Mouse (Mus musculus) left cerebral cortex, adult 2 months (tissue): Measurements from ENCODE around the gene Clrn2. TPM values are rescaled to one million over a fixed set of nuclear protein-coding genes. Genes with fewer than 3 reads are reported as not detected.
"Not testable (repeated sequence)": the region's sequence is repeated elsewhere in the genome, so short reads cannot be mapped to it uniquely, and the experiment has no call there.

Source experiments
- DNase-seq, 2 experiments: peaks; one replicate each; pipeline ENCODE4 v3.0.0; 2021 to 2022; ENCODE audit warnings: low spot score in 2 of 2, mixed read lengths in 1 of 2; ENCODE audit errors: extremely low spot score in 1 of 2
- H3K27ac ChIP-seq: fragments of 200-600 bp; 2 replicates; pipeline ENCODE4 v1.8.1; 2022
- H3K4me3 ChIP-seq: fragments of 200-600 bp; 2 replicates; pipeline ENCODE4 v1.8.1; 2022
- CTCF ChIP-seq: fragments of 200-600 bp; IDR thresholded peaks from 2 replicates; pipeline ENCODE4 v1.8.1; 2022; ENCODE audit warnings: antibody characterized with exemption, mild to moderate bottlenecking, moderate library complexity
- intact Hi-C: fragments of 180-260 bp; cut with DNase I; formaldehyde crosslinking; loops from one replicate; pipeline ENCODE4 v1.15.1; 2025
- long read RNA-seq, 2 experiments: library from polyadenylated mRNA; stranded (forward); transcript quantifications; one replicate each; pipeline ENCODE4 v2.0.0; 2021; ENCODE audit warnings: borderline mapping rate in 2 of 2
- total RNA-seq, 2 experiments: library from RNA; stranded (reverse); gene quantifications; 2 replicates each; pipeline ENCODE4 v1.2.3; 2021

The Clrn2 gene
- 1 to 10 TPM in 1 of 2 experiments, under 1 TPM in 1; 0.37 to 1.1 TPM for total RNA-seq
- long read RNA-seq, experiment 1, result 0 reads
- long read RNA-seq, experiment 2, partial matches to known transcripts, result 0 of 1 reads
- long read RNA-seq, experiment 2, other reads (novel, unspliced or antisense), result 0 of 1 reads

GRCm38 (mm10) chr5:45453451-45453850 lies at the start of gene Clrn2:
TSS of gene Clrn2 (plus strand) at chr5:45453751.
- no peak within 1 kb of the TSS for H3K27ac ChIP-seq
- TF ChIP-seq CTCF, result no peak
- no peak within 1 kb of the TSS for H3K4me3 ChIP-seq
- no peak for DNase-seq
- intact Hi-C loops, result no loop called here

GRCm38 (mm10) chr5:45406129-45406528 lies 47.4 kb upstream of the Clrn2 start:
- intact Hi-C loops, result no loop called here
- Histone ChIP-seq H3K27ac (no peak overlapping the region), H3K4me3 (no peak overlapping the region)
- TF ChIP-seq CTCF, result no peak
- no peak for DNase-seq

GRCm38 (mm10) chr5:45416478-45416877 lies 37.1 kb upstream of the Clrn2 start:
- intact Hi-C loops, result no loop called here
- DNase-seq, result peak in 1 of 2 experiments; percentile 1
- H3K4me3 ChIP-seq, result no peak overlapping the region
- no peak overlapping the region for H3K27ac ChIP-seq
- TF ChIP-seq CTCF, result no peak

- H3K4me3 ChIP-seq, result no peak overlapping the region
- intact Hi-C loops, result no loop called here
- TF ChIP-seq CTCF, result no peak
- H3K27ac ChIP-seq, result no peak overlapping the region
- DNase-seq, result no peak
Observed at GRCm38 (mm10) chr5:45417859-45418443, 35.6 kb upstream of the Clrn2 start.

- peak; percentile 54 for TF ChIP-seq CTCF
Observed at GRCm38 (mm10) chr5:45419841-45420638, 33.5 kb upstream of the Clrn2 start.

GRCm38 (mm10) chr5:45421881-45422844 lies 31.4 kb upstream of the Clrn2 start:
- no peak for TF ChIP-seq CTCF
- intact Hi-C loops, result loop anchor here (5.0 to 10.0 kb wide), 2 partner anchors 1120 to 1367 kb away; no protein-coding TSS in a partner anchor
- Histone ChIP-seq H3K4me3 (no peak overlapping the region), H3K27ac (no peak overlapping the region)
- no peak for DNase-seq

More at GRCm38 (mm10) chr5:45419841-45420638, 33.5 kb upstream of the Clrn2 start:
- DNase-seq, result no peak
- Histone ChIP-seq H3K4me3 (no peak overlapping the region), H3K27ac (no peak overlapping the region)
- intact Hi-C loops, result loop anchor here (5.0 to 10.0 kb wide), 2 partner anchors 1118 to 1365 kb away; no protein-coding TSS in a partner anchor

- Histone ChIP-seq H3K27ac (no peak overlapping the region), H3K4me3 (no peak overlapping the region)
- DNase-seq, result peak; percentile 49 to 70
- peak; percentile 85 for TF ChIP-seq CTCF
- intact Hi-C loops, result loop anchor here (2.0 to 10.0 kb wide), 3 partner anchors 1122 to 1369 kb away; no protein-coding TSS in a partner anchor
Observed at GRCm38 (mm10) chr5:45424021-45424886, 29.3 kb upstream of the Clrn2 start.

- intact Hi-C loops, result loop anchor here (2.0 to 10.0 kb wide), 2 partner anchors 1141 to 1371 kb away; no protein-coding TSS in a partner anchor
- not testable (repeated sequence) for H3K27ac ChIP-seq, DNase-seq
Observed at GRCm38 (mm10) chr5:45425771-45426170, 27.8 kb upstream of the Clrn2 start.

GRCm38 (mm10) chr5:45426416-45427034 lies 27.0 kb upstream of the Clrn2 start:
- H3K4me3 ChIP-seq, result no peak overlapping the region
- TF ChIP-seq CTCF, result no peak
- intact Hi-C loops, result loop anchor here (10.0 kb wide), 1 partner anchor 1372 kb away; no protein-coding TSS in a partner anchor
- H3K27ac ChIP-seq, result no peak overlapping the region
- DNase-seq, result no peak

More at GRCm38 (mm10) chr5:45425771-45426170, 27.8 kb upstream of the Clrn2 start:
- not testable (repeated sequence) for H3K4me3 ChIP-seq

GRCm38 (mm10) chr5:45427891-45428290 lies 25.7 kb upstream of the Clrn2 start:
- intact Hi-C loops, result loop anchor here (10.0 kb wide), 1 partner anchor 1373 kb away; no protein-coding TSS in a partner anchor
- DNase-seq, result peak in 1 of 2 experiments; percentile 5
- no peak for TF ChIP-seq CTCF
- Histone ChIP-seq H3K4me3 (no peak overlapping the region), H3K27ac (no peak overlapping the region)
